Mouse (Mus musculus): ENCODE measurements around the gene Nfia.
A peak's percentile ranks its signal among the peaks of the same experiment; 100 is the strongest.

The Nfia gene

DNA sequence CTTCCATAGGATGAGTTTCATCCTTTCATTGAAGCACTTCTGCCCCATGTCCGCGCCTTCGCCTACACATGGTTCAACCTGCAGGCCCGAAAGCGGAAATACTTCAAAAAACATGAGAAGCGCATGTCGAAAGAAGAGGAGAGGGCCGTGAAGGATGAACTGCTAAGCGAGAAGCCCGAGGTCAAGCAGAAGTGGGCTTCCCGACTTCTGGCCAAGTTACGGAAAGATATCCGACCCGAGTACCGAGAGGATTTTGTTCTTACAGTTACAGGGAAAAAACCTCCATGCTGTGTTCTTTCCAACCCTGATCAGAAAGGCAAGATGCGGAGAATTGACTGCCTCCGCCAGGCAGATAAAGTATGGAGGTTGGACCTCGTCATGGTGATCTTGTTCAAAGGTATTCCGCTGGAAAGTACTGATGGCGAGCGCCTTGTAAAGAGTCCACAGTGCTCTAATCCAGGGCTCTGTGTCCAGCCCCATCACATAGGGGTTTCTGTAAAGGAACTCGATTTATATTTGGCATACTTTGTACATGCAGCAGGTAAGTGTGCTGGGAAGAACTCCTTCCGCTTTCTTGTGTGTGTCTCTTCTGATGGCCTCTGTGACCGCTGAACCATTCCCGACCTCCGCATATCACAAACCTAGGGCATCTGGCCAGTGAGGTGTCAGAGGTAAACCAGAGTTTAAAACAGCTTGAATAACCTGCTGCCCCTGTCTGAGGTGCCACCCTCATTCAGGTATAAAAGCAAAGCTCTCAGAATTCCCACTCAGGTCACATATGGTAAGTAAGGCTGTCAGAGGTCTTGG is 10.7 kb downstream of the Nfia start:
- no peak for DNase-seq (ENCODE audit: low spot score)

DNA sequence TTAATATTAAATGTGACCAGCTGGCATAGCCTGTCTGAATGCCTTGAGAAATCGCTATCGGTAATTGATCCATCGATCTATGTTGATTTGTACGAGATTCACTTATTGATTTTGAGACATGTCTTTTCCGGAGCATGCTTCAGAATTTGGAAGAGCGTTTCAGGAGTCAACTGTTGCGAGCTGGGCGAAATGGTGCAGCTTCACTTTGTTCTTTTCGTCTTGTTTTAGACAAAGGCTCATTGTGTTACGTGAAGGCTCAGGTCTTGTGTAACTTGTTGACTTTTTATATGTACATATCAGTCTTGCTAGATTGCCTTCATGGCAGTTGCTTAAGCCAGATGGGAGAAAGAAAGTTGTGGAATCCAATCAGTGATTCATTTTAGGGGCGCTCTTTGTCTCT is 11.7 kb downstream of the Nfia start:
- DNase-seq (ENCODE audit: low spot score) = no peak

DNA sequence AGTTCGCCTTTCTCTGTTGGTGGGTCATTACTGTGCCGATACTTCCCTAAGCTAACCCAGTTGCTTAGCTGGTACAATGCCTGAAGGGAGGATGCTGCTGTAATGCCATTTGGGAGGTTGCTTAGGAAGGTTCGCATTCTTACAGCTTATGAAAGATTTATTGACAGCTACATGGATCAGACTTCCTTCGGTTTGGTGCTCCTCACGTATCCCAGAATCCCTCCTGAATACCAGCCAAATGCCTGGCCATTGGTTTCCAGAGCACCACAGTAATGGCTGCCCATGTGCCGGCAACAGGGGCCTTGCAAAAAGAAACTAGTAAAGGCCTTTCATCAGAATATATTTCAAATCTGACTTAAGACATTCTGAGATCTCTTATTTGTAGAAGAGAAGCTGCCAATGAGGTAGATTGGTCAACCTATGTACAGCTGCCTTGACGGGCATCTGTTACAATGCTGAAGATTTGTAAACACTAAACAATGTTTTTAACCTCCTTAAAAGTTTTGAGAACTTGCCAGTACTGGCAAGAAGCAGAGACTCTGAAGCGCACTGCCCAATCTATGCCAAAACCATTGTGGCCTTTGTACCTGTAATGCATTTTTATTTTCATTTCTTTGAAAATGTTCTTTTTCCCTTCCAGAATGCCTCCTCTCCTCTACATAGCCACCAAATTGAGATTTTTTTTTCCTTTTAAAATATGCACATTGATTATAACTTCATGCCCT is 13.2 kb downstream of the Nfia start:
- DNase-seq (ENCODE audit: low spot score) = no peak

DNA sequence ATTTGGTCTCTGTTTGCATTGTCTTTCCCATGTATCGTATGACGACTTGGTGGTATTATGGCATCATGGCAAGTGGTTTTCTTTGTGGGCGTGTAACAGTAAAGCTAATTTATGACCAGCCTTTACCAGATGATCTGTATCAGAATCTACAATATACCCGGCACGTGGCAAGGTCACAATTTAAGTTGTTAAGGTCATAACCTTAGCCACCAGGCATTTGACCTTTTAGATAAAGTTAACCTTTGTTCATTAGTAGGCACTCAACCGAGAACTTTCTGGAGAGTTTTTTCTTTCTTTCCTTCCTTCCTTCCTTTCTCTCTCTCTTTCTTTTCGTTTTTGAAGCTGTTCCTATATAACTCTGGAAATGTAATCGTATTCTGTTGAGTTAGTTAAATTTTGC is 14.0 kb downstream of the Nfia start:
- no peak for DNase-seq (ENCODE audit: low spot score)

DNA sequence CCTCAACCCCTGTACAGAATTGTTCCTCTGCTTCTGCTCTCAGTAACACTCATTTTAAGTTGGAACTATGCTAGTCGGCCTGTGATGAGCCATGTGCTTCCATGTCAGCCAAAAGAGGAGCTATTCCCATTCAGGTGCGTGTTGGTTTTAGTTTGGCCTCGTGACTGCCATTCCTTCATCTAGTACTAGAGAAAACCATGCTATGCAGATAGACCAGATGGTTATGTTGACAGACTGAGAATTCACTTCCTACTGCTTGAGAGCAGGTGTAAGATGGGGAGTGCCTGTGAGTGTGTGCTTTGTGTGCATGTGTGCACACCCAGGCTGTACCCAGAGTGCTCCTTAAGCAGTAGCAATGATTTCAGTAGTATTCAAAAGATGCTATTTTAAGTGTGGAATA is 15.0 kb downstream of the Nfia start:
- DNase-seq (ENCODE audit: low spot score) = peak; percentile 57

DNA sequence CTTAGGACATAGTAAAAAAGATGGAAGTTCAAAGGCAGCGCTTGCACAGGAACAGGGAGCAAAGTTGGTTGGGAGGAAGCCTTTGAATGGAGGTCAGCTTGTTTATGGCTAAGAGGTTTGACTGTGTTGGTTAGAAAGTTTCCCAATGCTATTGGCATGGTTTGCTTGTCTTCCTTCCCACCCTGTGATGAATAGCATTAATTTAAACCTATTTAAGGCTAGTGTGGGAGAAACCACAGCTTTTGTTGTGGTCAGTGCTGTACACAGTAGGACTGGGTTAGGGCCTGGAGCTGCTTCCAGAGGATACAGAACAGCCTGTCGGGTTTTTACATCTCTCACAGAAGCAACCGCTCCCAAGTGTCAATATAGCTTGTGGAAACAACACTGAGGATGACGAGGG is 16.0 kb downstream of the Nfia start:
- DNase-seq (ENCODE audit: low spot score) = no peak

DNA sequence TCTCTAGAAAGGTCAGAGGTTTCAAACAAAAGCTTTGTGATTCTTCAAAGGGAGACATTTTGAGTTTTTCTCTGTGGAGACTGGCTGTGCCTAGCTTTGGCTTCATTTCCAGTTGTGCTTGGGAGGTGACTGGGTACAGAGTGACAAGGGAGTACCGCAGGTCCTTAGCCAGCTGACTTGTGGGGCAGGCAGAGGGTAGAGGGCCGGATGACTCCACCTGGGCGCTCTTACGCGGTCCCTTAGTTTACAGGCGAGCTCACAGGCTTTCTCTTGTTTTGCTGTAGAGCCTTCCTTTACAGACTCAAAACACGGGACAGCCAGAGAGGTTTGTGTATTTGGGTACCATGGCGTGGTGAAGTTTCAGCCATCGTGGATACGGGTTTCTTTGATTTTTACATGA is 21.4 kb downstream of the Nfia start:
- DNase-seq (ENCODE audit: low spot score) = no peak

DNA sequence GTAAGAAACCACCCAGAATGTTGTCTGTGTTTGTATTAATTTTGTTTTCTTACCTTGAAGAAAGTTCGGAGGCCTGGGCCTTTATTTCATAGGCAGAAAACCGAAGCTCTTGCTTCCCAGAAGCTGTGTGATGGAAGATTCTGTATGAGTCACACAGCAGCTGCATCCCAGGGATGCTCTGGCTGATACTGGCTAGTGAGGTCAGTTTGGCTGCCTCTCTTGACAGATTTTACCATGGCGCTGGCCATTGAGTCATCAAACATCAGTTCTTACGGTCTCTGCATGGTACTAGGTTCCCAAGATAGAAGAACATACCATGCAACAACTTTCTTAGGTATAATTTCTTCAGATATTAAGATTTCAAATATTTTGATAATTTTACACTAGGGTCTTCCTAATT is 22.3 kb downstream of the Nfia start:
- no peak for DNase-seq (ENCODE audit: low spot score)

DNA sequence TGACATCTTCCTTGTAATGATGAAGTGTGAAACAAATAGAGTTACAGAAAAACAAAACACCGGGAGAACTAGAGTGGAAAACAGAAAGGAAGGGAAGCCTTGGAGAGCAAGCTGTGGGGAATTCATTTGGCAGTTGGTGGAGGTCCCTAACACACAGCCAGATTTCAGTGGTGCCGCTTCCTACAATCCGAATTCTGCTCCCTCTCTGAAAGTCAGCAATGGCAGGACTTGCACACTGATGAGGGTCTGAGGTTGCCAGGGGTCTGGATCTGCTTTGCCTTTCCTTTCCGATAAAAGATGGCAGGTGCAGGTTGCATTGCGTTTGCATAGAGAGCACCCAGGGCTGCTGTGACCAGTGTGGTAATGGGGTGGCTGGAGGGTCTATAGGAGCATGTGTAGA is 23.4 kb downstream of the Nfia start:
- no peak for DNase-seq (ENCODE audit: low spot score)

DNA sequence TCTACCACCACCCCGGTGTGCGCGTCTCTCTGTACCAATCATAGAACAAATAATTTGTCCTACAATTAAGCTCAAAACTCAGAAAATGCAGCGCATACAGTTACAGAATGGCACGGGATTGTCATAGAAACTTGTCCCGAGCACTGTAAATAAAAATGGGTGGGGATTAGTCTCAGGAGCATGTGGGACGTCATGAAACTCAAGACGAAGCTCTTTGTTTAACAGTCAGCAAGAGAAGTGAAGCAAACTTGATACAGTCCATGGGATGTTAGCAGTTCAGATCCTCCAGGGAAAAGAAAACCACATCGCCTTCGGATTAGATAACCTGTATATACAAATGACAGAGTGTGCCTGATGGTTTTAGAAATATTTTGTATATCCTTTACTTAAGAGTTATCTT is 24.0 kb downstream of the Nfia start:
- DNase-seq (ENCODE audit: low spot score) = no peak

DNA sequence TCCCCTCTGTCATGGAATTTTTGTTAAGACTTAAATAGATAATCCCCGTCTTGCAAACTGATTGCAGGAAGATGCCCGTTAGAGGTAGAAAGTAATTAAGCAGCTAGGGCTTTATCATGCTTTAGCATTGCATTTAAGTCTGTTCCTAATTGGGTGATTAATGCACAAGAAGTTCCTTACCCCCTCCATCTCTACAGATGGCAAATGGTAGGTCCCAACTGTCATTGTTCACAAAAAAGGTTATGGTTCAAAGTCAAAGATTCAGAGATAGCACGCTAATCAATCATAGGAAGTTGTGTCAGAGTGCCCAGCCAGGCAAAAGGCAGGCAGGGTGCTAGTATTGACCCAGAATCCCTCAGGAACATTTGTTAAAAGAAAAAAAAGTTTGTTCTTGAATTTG is 31.3 kb downstream of the Nfia start:
- no peak for DNase-seq (ENCODE audit: low spot score)

DNA sequence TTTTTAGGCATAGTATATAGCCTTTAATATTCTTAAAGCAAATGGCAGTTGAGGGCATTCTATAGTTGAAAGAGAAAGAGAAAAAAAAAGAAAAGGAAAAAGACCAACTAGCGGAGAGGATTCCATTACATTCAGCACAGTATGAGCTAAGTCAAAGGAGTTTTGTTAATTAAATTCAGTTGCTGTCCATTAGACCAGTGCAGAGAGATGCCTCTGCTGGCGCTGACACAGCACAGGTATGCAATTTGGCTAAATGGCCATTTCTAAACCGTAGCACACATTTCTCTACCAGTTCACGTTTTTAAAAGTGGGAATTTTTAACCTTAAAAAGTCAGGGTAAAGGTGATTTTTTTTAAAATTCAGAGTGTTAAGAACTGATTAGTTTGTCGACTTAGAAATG is 32.1 kb downstream of the Nfia start:
- no peak for DNase-seq (ENCODE audit: low spot score)

DNA sequence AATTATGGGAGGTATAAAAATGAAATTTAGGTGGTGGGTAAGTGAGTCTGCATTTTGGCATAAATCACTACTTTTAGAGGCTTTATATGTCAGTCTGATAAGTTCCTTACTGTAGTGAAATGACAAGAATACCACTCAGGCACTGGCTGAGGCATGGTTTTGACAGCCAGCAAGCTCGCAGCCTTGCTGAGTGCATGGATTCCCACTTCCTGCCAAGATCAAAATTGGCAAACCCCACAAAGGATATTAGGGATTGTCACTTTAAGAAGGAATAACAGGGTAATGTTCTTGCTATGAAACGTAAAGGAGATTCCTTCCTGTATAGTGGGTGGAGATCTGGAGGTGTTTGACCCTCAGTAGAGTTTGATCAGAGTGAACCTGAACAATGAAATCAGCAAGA is 32.7 kb downstream of the Nfia start:
- no peak for DNase-seq (ENCODE audit: low spot score)

DNA sequence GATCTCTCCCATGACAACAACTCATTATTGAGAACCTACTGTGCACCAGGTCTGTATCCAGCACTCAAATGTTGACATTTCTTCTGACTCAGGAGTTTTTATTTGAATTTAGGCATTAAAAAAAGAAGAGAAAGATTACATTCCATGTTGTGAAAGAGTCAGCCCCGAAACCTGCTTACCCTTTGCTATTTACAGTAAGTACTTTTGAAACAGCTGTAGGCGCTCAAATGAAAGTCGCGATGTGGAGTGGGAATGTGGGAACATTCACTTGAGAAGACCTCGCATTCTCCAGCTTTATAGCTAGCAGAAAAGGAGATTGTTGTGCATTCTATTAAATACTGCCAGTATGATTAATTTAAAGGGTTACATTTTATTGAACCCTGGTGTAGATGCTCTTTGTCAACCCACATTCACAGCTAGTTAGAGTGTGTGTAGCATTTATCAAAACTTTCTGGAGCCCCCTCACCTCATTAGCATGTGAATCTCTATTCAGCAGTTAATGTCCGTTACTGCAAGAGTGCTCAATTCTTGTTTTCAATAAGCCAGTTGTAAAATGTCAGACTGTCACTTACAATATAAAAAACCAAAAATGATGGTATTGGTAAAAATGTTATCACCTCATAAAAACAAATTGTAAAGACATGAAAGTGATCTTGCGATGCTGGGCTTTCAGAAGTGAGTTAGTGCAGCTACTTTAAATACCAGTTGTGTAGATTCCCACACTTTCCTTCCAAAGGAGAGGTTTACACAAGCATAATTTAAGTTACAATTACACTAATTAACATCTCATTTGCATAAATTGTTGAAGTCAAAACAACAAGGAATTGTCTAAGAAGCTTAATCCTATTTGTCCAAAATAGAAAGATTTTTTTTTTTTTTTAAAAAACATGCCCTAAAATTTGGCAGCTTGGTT is 33.6 kb downstream of the Nfia start:
- no peak for DNase-seq (ENCODE audit: low spot score)

DNA sequence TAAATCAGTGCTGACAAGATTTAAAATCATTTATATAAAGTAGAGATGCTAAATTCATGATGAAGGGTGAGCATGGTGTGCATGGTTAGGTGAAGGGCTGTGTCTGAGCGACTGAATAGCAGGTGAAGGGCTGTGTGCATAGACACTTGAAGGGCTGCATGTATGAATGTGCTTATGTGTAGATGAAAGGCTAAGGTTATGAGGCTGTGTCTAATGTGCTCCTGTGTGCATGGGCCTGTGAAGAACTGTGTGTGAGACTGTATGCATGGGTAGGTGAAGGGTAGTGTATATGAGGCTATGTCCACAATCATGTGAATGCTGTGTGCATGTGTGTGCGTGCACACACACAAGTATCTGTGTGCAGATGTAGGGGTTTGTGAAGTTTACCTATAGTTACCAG is 34.4 kb downstream of the Nfia start:
- DNase-seq (ENCODE audit: low spot score) = no peak

DNA sequence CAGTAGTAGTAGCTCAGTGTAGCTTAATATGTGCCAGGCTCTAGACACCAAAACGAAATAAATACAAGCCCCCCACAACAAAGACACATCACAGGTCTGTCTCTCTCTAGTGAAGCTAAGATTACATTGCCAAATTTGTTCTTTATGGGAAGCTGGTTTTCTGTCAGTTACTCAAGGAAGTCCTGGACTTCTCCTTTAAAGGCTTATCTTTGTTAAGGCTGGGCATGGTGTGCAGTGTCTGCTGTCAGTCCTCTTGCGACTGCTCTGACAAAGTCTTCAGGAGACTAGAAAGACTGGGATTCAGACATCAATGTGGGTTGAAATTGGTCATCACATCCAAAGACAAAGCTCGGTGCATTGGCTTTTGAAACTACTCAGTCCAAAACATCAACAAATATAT is 36.4 kb downstream of the Nfia start:
- no peak for DNase-seq (ENCODE audit: low spot score)

DNA sequence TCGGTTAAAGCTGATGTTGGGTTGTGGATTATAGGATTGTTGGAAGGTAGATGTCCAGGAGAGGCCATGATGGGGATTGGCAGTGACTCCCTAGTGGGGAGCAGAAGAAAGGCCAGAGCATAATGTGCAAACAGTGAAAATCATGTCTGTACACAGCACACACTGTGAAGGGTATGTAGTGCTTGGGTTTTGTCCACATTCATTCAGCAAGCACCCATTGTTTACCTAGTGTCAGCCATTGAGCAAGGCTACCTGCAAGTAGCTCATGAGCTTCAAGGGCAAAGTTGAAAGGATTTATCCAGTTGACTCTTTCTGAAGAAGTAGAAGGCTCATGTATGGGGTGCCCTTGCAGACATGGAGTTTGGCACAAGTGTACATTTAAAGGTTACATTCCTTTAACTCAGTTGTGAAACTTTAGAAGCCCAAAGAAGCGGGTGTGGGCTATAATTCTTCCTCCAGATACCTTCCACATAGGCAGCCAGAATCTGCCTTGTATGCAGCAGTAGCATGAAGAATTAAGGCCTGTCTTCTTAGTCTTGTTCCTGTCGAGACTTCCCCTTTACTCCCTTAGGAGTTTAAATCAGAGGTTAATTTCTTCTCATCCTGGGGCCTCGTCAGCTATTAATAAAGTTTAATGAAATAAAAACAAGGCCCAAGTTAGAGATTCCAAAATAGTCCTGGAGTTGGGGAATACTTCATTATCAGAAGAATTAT is 37.2 kb downstream of the Nfia start:
- no peak for DNase-seq (ENCODE audit: low spot score)

DNA sequence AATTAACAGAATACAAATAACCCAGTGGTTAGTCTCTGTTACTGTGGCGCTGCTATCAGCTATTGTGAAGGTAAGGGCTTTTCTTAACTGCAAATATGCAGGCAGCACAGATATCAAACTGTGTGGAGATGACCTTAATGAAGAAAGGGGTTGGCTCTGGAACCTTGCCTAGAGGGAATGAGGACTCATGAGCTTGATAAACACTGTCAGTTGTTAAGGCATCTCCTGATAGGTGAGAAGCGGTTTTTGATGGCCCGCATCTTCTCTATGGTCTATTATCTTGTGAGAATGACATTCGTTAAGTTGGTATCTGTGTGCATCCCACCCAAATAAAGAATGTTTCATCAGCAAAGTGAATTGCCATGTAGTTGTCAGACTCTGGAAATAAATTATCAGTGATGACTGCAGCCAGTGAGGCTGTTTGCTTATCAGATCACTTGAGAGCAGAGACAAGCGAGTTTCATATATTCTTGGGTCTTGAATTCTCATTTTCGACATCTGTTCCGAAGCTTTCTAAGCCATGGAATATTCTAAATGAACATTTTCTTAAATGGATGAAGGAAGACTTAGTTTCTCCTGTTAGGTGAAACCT is 37.9 kb downstream of the Nfia start:
- no peak for DNase-seq (ENCODE audit: low spot score)

DNA sequence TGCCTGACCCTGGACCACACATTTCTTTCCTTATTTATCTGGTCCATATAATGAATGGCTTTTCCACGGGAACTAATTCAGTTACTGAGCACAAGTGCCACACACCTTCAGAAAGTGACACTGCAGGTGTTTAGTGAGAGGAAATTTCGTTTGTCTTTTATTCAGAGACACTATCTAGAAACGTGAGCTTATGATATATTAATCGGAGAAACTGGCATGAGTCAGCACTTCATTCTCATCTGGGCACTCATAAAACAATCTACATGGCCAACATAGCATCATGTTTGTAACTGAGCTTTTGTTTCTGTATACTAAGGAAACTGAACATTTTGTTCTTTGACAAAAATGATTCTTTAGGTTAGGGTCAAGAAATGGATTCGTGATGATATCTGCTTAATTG is 40.5 kb downstream of the Nfia start:
- DNase-seq (ENCODE audit: low spot score) = no peak

DNA sequence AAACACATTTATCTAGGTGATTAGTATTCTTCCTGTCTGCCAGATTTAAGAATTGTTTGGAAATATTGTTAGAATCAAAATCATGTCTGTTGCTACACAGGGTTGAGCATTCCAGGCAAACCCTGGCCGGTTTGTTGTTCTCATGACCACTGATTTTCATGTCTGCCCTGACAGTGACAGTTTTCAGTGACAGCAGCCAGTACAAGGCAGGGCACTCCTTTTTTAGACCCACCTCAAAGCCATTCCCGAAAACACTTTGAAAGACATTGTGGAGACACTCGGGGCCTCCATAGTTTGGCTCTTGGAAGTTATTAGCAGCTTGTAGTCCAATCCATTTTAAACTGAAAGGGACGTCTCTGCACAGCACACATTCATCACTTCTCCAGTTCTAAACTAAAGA is 41.5 kb downstream of the Nfia start:
- no peak for DNase-seq (ENCODE audit: low spot score)

DNA sequence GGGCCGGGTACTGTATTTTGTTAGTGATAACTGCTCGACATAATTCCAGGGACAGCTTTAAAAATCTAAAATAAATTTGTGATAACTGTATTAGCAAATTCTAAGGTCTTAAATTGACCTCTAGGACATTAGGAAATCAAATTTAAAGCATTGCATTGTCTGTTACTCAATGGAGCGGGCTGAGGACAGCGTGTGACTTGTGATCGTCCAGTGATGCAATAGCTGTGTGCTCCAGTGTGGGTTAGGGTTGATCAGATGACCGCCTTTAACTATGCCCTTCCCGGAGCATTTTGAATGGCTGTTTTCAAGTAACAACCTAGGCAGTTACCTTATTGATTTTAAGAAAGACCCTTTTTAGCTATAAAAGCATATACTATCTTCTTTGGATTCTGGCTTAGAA is 42.0 kb downstream of the Nfia start:
- no peak for DNase-seq (ENCODE audit: low spot score)

DNA sequence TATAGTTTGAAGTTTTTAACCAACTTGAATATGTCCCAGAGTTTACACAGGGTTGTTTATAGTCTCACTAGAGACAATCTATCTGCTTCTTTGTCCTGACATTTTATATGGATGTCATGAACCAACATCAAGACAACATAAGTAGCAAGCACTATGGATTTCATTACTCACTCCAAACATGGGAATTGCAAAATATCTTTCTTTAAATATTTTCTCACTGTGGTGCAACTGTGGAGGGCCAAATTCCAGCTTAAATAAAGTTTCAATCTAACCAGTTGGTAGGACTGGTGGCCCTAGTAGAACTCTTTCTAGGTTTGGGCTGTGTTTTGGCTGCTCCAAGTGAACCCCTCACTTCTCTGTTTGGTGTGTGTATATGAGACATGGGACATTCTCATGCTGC is 43.5 kb downstream of the Nfia start:
- DNase-seq (ENCODE audit: low spot score) = no peak
